Mouse (Mus musculus) CD8-positive naive resting alpha-beta T cell, adult 57 days (primary cell): ENCODE results near the gene Bhlhe23. TPM values are rescaled to one million over a fixed set of nuclear protein-coding genes. Genes with fewer than 3 reads are reported as not detected.

Experiments
- total RNA-seq: library from RNA; stranded (reverse); gene quantifications from one replicate; pipeline ENCODE4 v1.2.4, GENCODE M21; 2023

The Bhlhe23 gene
- not detected for total RNA-seq

GRCm38 (mm10) chr2:180776793-180777192 is at the start of gene Bhlhe23:
TSS of gene Bhlhe23 (minus strand) at chr2:180776900.

GRCm38 (mm10) chr2:180724585-180725413 is 51.9 kb downstream of the Bhlhe23 start, which contains the start of gene Slc17a9:
TSS of gene Slc17a9 (plus strand) at chr2:180725263.

Other genes starting within 250 kb of the Bhlhe23 start
- 44.8 TPM for gene Mrgbp, start 195.6 kb downstream of the Bhlhe23 start, total RNA-seq
- gene Ogfr, start 187.7 kb downstream of the Bhlhe23 start, total RNA-seq, result 80.1 TPM
- gene Col9a3, start 179.1 kb downstream of the Bhlhe23 start, total RNA-seq, result 4.0 TPM
- gene Tcfl5, start 134.2 kb downstream of the Bhlhe23 start, total RNA-seq, result not detected
- gene Dido1, start 66.9 kb downstream of the Bhlhe23 start, total RNA-seq, result 86.2 TPM
- 38.0 TPM for gene Gid8, start 66.8 kb downstream of the Bhlhe23 start, total RNA-seq
- 89.4 TPM for gene Slc17a9, start 51.6 kb downstream of the Bhlhe23 start, total RNA-seq
- 77.2 TPM for gene Ythdf1, start 144.0 kb upstream of the Bhlhe23 start, total RNA-seq
- not detected for gene Birc7, start 152.1 kb upstream of the Bhlhe23 start, total RNA-seq
- gene Nkain4, start 177.8 kb upstream of the Bhlhe23 start, total RNA-seq, result not detected
- 76.2 TPM for gene Arfgap1, start 190.3 kb upstream of the Bhlhe23 start, total RNA-seq
- gene Col20a1, start 209.6 kb upstream of the Bhlhe23 start, total RNA-seq, result 2.4 TPM